In the genomic region with DNA sequence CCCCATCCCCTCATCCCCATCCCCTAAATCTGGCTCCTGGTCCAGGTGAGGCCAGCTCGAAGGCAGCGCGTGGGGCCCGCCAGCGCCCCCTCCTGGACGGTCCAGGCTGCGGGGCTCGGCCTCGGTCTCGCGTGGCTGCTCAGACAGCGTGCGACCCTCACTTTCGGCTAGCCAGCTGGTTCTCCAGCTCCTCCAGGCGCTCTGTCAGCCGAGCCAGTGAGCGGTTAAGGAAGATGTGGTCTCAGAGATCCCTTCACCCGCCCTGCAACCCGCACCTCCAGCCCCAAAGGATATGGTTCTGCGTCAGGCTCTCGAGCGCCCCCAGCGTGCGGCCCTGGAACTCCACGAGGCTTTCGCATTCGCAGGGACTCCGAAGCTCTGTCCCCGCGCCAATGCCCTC, we compare ENCODE assay signal across 8 mouse cellular contexts. TPM values are rescaled to one million over a fixed set of nuclear protein-coding genes. Genes with fewer than 3 reads are reported as not detected.
DNase-seq lines count a peak whose midpoint lies in the region; ATAC-seq and TF ChIP-seq lines count a peak whose summit lies in the region.

No protein-coding gene starts in this region.

- H3K4me3 ChIP-seq in lung, embryonic 15.5 days, result peak overlapping the region; percentile 50
- peak overlapping the region; percentile 57 for H3K4me3 ChIP-seq in olfactory bulb, adult 2 months (ENCODE audit: insufficient read depth, low read depth, low read length)

- no peaks in the 10 kb centered on the region for H3K9me3 ChIP-seq in lung, embryonic 15.5 days

- peaks cover 10% of the 10 kb centered on the region; the same call in 1 of the 2 replicates for H3K27me3 ChIP-seq in lung, embryonic 15.5 days

- H3K4me2 ChIP-seq in lung, embryonic 15.5 days, result peak overlapping the region; percentile 94

- H3K27ac ChIP-seq in lung, embryonic 15.5 days, result peak overlapping the region; percentile 61
- no peak overlapping the region for H3K27ac ChIP-seq in olfactory bulb, adult 2 months (ENCODE audit: insufficient read depth, low read depth, low read length)

- peaks cover 40% of the 10 kb centered on the region for H3K4me1 ChIP-seq in lung, embryonic 15.5 days
- H3K4me1 ChIP-seq in olfactory bulb, adult 2 months (ENCODE audit: control insufficient read depth, insufficient read depth, low read length), result peaks cover 13% of the 10 kb centered on the region

- 2% methylated on average over 30 of the region's 30 CpGs for WGBS in lung, embryonic 15.5 days
- WGBS in olfactory bulb, adult 2 months, result under 1% methylated on average over 30 of the region's 30 CpGs

- ATAC-seq in frontal cortex, adult (ENCODE audit: low TSS enrichment), result peak; percentile 86
- peak; percentile 91 to 95 for ATAC-seq in hematopoietic stem cell, adult 5-6 weeks (replicated peaks in 1 of 2; ENCODE audit: insufficient read depth in 1 of 2, low FRiP score in 2 of 2, low TSS enrichment in 1 of 2, low read depth in 1 of 2, poor library complexity in 2 of 2, severe bottlenecking in 2 of 2)
- ATAC-seq in lung, embryonic 15.5 days (ENCODE audit: borderline replicate concordance, extremely low read depth, low FRiP score, low TSS enrichment), result peak; percentile 50; the same call in 1 of the 2 replicates

- peak overlapping the region; percentile 39 for H3K9ac ChIP-seq in lung, embryonic 15.5 days

- TF ChIP-seq POLR2A in olfactory bulb, adult 2 months (IDR thresholded peaks at IDR 0.05; ENCODE audit: insufficient read depth, low read depth, low read length), result no peak

- no peaks in the 10 kb centered on the region for H3K36me3 ChIP-seq in lung, embryonic 15.5 days

- DNase-seq in ES-CJ7 (ENCODE audit: low read depth, low spot score), result peak; percentile 83
- DNase-seq in cerebellum, adult 9-10 months, result peak; percentile 82
- peak; percentile 63 for DNase-seq in layer of hippocampus, adult 9-10 months (ENCODE audit: low spot score)
- peak; percentile 33 to 54 for DNase-seq in thymus, adult 18-20 months

- TF ChIP-seq CTCF in olfactory bulb, adult 2 months (IDR thresholded peaks at IDR 0.05; ENCODE audit: insufficient read depth, low read depth, low read length), result peak; percentile 100

RNA-seq across cellular contexts. Expression of a gene that starts 0.6 kb away (rescaled TPM):
- total RNA-seq in hematopoietic stem cell, adult 5-6 weeks (2017), result 5.4 and 12.8 TPM in 2 replicates
- polyA plus RNA-seq in lung, embryonic 15.5 days (2015; fragmentation: Nextera tagmentation; extraction: Ambion mirVana), result 1.4 and 1.6 TPM in 2 replicates
- not detected in 2 replicates for polyA plus RNA-seq in olfactory bulb, adult 2 months (2012; ENCODE audit: insufficient read depth, insufficient read length, low replicate concordance, missing spikeins)

RNA-seq across cellular contexts. Expression of a gene that starts 13.4 kb away (rescaled TPM):
- total RNA-seq in hematopoietic stem cell, adult 5-6 weeks (2017), result not detected in 2 replicates
- 9.4 and 10.7 TPM in 2 replicates for polyA plus RNA-seq in lung, embryonic 15.5 days (2015; fragmentation: Nextera tagmentation; extraction: Ambion mirVana)
- polyA plus RNA-seq in olfactory bulb, adult 2 months (2012; ENCODE audit: insufficient read depth, insufficient read length, low replicate concordance, missing spikeins), result not detected in 2 replicates

RNA-seq across cellular contexts. Expression of a gene that starts 15.5 kb away (rescaled TPM):
- total RNA-seq in hematopoietic stem cell, adult 5-6 weeks (2017), result 0.31 TPM in 1 of 2 replicates, not detected in the other
- 41.3 and 42.7 TPM in 2 replicates for polyA plus RNA-seq in lung, embryonic 15.5 days (2015; fragmentation: Nextera tagmentation; extraction: Ambion mirVana)
- polyA plus RNA-seq in olfactory bulb, adult 2 months (2012; ENCODE audit: insufficient read depth, insufficient read length, low replicate concordance, missing spikeins), result not detected in 2 replicates

RNA-seq across cellular contexts. Expression of a gene that starts 54.2 kb away (rescaled TPM):
- total RNA-seq in hematopoietic stem cell, adult 5-6 weeks (2017), result 11.6 and 17.7 TPM in 2 replicates
- polyA plus RNA-seq in lung, embryonic 15.5 days (2015; fragmentation: Nextera tagmentation; extraction: Ambion mirVana), result 161 and 178 TPM in 2 replicates
- polyA plus RNA-seq in olfactory bulb, adult 2 months (2012; ENCODE audit: insufficient read depth, insufficient read length, low replicate concordance, missing spikeins), result 124 TPM in 1 of 2 replicates, not detected in the other

RNA-seq across cellular contexts. Expression of a gene that starts 57.0 kb away (rescaled TPM):
- not detected in 2 replicates for total RNA-seq in hematopoietic stem cell, adult 5-6 weeks (2017)
- not detected in 2 replicates for polyA plus RNA-seq in lung, embryonic 15.5 days (2015; fragmentation: Nextera tagmentation; extraction: Ambion mirVana)
- not detected in 2 replicates for polyA plus RNA-seq in olfactory bulb, adult 2 months (2012; ENCODE audit: insufficient read depth, insufficient read length, low replicate concordance, missing spikeins)

Comparison
In these comparisons a context has a peak if more than half of its experiments do, and no peak if none do; other contexts are left out.
1. RNA of a gene that starts 13.4 kb away (polyA plus RNA-seq): 9.4 to 10.7 TPM in lung, embryonic 15.5 days; not detected in olfactory bulb, adult 2 months; every median in the first group is over 10 times any median in the second.
2. Peak in every context shown above with its lines, with median percentiles within 50 percentile points of each other: DNase-seq and ATAC-seq.